Mouse (Mus musculus) liver, adult 2 months (tissue): ENCODE measurements around the gene Pdia5. TPM values are rescaled to one million over a fixed set of nuclear protein-coding genes. Genes with fewer than 3 reads are reported as not detected.

Experiments used
- DNase-seq: peaks from one replicate; pipeline ENCODE4 v3.0.0-alpha.2; 2011; ENCODE audit warnings: low read depth, low spot score; ENCODE audit errors: extremely low read depth
- H3K27ac ChIP-seq: fragments of 200-500 bp; replicated peaks from 2 replicates; pipeline ENCODE4 v1.5.1; 2012; ENCODE audit warnings: low read depth, mild to moderate bottlenecking, control low read depth, inconsistent platforms, low read length; ENCODE audit not compliant: insufficient read depth
- H3K27me3 ChIP-seq: fragments of 200-500 bp; 2 replicates; pipeline ENCODE4 v1.6.1; 2012; ENCODE audit warnings: mild to moderate bottlenecking, moderate library complexity, low read length, inconsistent platforms; ENCODE audit not compliant: control insufficient read depth, insufficient read depth
- H3K36me3 ChIP-seq: fragments of 200-500 bp; 2 replicates; pipeline ENCODE4 v1.6.1; 2012; ENCODE audit warnings: low read length, inconsistent platforms; ENCODE audit not compliant: control insufficient read depth, insufficient read depth
- H3K4me1 ChIP-seq: fragments of 200-500 bp; 2 replicates; pipeline ENCODE4 v1.6.1; 2011; ENCODE audit warnings: low read length; ENCODE audit not compliant: control insufficient read depth, insufficient read depth
- H3K4me3 ChIP-seq: fragments of 200-500 bp; 2 replicates; pipeline ENCODE4 v1.5.1; 2011; ENCODE audit warnings: low read depth, mild to moderate bottlenecking, control low read depth, low read length, moderate library complexity; ENCODE audit not compliant: insufficient read depth
- H3K79me2 ChIP-seq: fragments of 200-500 bp; 2 replicates; pipeline ENCODE4 v1.6.1; 2012; ENCODE audit warnings: inconsistent platforms, mild to moderate bottlenecking, low read length, moderate library complexity; ENCODE audit not compliant: control insufficient read depth, insufficient read depth
- H3K9ac ChIP-seq: fragments of 200-500 bp; 2 replicates; pipeline ENCODE4 v1.6.1; 2012; ENCODE audit warnings: low read depth, mild to moderate bottlenecking, control low read depth, inconsistent platforms, low read length
- CTCF ChIP-seq: fragments of 200-500 bp; IDR thresholded peaks from 2 replicates; pipeline ENCODE4 v1.5.1; 2011; ENCODE audit warnings: low read depth, low read length, control low read depth
- POLR2A ChIP-seq: fragments of 200-500 bp; IDR thresholded peaks from 2 replicates; pipeline ENCODE4 v1.6.1; 2011; ENCODE audit warnings: low read length, control low read depth; ENCODE audit not compliant: insufficient read depth; ENCODE audit errors: extremely low read depth
- WGBS: fragments of 180-500 bp; shearing (Covaris S2); methylation state at CpG from one replicate; pipeline ENCODE4 v1.1.7; 2018; 5-methylcytosine and 5-hydroxymethylcytosine counted together
- polyA plus RNA-seq: library from polyadenylated mRNA; depleted of rRNA; stranded (reverse); fragments of >200 nt; gene quantifications from 2 replicates; pipeline ENCODE4 v1.2.3, GENCODE M21; 2012
- total RNA-seq: library from RNA; depleted of rRNA; stranded (reverse); fragments of >200 nt; gene quantifications from 2 replicates; pipeline ENCODE4 v1.2.3, GENCODE M21; 2014

Pdia5 gene
- total and polyA plus RNA-seq, 2 experiments: 32.2 to 38.1 TPM

DNA sequence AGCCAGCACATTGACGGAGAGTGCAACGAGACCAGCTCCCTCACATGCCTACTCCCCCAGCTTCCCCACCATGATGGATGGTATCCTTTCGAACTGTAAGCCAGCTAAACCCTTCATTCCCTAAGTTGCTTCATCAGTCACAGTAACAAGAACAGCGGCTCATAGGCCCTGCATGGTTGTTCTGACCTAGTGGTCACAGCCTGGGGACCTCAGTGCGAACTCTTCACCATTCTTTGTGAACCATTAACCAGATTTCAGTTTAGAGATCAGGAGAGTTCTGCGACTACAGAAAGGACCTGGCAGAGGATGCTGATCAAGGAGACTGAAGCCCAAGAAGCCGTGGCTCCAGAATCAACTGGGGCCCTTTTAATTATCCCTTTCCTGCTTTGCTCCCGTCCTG is 13.6 kb upstream of the Pdia5 start:
- 70% methylated on average over 8 of the region's 8 CpGs for WGBS
- Histone ChIP-seq H3K4me3 (no peak overlapping the region), H3K79me2 (no peaks in the 10 kb centered on the region), H3K27me3 (no peaks in the 10 kb centered on the region), H3K27ac (no peak overlapping the region), H3K36me3 (no peaks in the 10 kb centered on the region), H3K4me1 (peaks cover 4% of the 10 kb centered on the region), H3K9ac (no peak overlapping the region)
- TF ChIP-seq CTCF (no peak), POLR2A (no peak)
- DNase-seq: peak; percentile 85

DNA sequence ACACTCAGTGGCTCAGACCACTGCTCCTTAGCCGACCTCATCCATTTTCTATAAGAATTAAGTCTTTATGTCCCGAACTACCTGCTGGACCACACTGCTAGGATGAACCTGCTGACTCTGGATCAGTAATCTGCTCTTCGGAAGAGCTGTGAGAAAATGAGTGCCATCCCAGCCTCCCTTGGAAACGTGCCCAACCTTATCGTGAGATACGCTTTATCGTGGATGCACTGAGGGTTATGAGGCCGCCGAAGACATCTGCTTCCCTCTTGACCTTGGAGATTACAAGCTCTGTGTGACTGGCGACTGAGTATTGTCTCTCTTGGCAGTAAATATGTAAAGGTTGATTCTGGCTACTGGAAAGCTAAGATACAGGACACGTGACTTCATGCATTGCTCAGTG is 11.8 kb upstream of the Pdia5 start:
- H3K4me1 ChIP-seq: peaks cover 4% of the 10 kb centered on the region
- H3K27ac ChIP-seq: no peak overlapping the region
- no peak overlapping the region for H3K4me3 ChIP-seq
- TF ChIP-seq POLR2A (no peak), CTCF (no peak)
- H3K27me3 ChIP-seq: no peaks in the 10 kb centered on the region
- no peak overlapping the region for H3K9ac ChIP-seq
- DNase-seq: no peak
- 77% methylated on average over 11 of the region's 11 CpGs for WGBS
- no peaks in the 10 kb centered on the region for H3K79me2 ChIP-seq
- H3K36me3 ChIP-seq: no peaks in the 10 kb centered on the region

DNA sequence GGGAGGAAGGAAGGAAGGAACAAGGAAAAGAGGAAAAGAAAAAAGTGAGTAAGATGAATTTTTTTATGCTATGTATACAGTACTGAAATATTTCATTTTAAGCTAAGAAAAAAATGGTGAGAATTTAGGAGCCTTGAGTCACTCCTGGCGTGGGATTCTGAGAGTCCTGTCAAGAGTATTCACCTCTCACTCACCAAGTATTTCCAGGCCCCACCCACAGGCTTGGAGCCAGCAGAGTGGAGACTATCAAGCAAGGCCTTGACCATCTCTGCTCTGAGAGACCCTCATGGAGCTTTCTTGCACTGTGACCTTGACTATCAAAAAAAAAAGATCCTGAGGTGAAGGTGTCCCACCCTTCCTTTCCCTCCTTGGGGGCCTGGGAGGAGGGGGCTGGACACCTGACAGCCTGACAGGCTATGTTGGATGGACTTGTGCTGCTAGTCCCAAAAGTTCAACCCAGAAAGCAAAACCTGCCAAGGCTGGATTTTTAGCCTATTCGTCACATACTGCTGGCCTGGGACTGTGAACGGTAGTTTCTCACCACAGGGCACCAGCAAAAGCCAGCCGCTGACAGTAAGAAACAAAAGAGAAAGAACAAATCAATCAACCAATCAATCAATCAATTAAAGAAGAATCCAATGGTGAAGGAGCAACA is 10.6 kb upstream of the Pdia5 start:
- H3K27ac ChIP-seq: no peak overlapping the region
- no peak overlapping the region for H3K4me3 ChIP-seq
- WGBS: 52% methylated on average over 4 of the region's 4 CpGs
- H3K27me3 ChIP-seq: no peaks in the 10 kb centered on the region
- peak; percentile 50 for DNase-seq
- peaks cover 4% of the 10 kb centered on the region for H3K4me1 ChIP-seq
- H3K79me2 ChIP-seq: no peaks in the 10 kb centered on the region
- TF ChIP-seq POLR2A (no peak), CTCF (no peak)
- no peaks in the 10 kb centered on the region for H3K36me3 ChIP-seq
- H3K9ac ChIP-seq: no peak overlapping the region

DNA sequence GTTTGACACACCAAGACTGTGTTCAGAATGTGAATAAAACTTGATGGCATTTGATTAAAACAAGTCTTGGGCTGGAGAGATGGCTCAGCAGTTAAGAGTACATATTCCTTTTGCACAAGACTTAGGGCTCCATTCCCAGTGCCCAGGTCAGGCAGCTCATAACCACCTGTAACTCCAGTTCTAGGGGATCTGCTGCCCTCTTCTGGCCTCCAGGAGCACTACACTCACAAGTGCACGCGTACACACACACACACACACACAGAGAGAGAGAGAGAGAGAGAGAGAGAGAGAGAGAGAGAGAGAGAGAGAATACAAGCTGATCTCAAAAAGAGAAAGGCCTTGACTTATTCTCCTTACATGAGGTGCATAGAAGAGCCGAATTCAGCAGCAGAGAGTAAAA is 9.7 kb upstream of the Pdia5 start:
- WGBS: 96% methylated on average over 3 of the region's 3 CpGs
- Histone ChIP-seq H3K4me3 (no peak overlapping the region), H3K4me1 (no peaks in the 10 kb centered on the region), H3K36me3 (no peaks in the 10 kb centered on the region), H3K27me3 (no peaks in the 10 kb centered on the region), H3K79me2 (no peaks in the 10 kb centered on the region), H3K9ac (no peak overlapping the region), H3K27ac (no peak overlapping the region)
- DNase-seq: no peak
- TF ChIP-seq CTCF (0 out of 2 replicates have a peak, but pooled peaks have one; percentile 23), POLR2A (no peak)

DNA sequence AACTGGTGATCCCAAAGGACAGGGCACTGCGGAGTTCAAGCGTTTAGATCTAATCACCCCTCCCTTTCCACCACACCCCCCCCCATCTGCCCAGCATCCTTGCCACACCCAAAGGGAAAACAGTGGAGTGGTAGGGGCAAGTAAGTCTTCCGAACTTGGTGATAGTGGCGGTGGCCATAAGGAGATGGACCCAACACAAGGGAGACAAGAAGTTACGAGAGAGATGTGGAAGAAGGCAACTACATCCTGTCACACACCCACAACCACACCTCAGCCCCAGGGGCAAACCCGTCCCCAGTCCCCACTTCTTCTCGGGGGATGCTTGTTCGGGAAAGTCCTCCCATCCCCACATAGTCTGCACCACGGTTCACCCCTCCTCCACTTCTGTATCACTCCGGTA is 880 bp downstream of the Pdia5 start:
- peak overlapping the region; percentile 91 for H3K4me3 ChIP-seq
- 3% methylated on average over 10 of the region's 10 CpGs for WGBS
- no peaks in the 10 kb centered on the region for H3K27me3 ChIP-seq
- H3K27ac ChIP-seq: peak overlapping the region; percentile 92
- H3K9ac ChIP-seq: peak overlapping the region; percentile 97
- peaks cover 25% of the 10 kb centered on the region for H3K4me1 ChIP-seq
- no peak for TF ChIP-seq POLR2A
- TF ChIP-seq CTCF: no peak
- no peaks in the 10 kb centered on the region for H3K36me3 ChIP-seq
- peaks cover 25% of the 10 kb centered on the region; the same call in 1 of the 2 replicates for H3K79me2 ChIP-seq
- no peak for DNase-seq

DNA sequence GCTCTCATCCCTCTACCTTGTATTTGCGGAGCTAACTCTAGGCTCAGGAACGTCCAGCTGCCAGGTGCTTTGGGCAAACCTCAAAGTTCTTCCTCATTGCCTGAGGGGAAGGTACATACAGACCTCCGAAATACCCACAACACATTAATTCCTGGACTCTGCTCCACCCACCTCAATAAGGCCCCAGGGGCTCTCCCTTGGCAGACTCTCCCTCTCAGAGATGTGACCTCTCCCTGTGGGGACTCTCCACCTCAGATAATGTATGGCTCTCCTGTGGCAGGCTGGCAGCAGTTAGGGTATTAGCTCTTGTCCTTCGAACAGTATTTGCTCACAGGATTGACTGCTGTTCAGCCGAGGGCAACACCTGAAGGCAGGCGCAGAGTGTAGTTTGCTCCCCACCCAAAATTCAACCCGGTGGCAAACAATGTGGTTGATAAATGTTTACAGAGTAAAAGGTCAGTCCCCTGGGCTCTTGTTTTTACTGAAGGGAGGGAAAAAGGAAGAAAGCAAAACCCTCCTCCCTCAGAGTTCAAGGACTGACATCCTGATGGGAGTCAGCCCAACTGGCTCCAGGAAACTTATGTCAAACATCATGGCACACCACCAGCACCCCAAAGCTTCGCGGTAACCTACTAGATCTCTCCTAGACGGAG is 1.5 kb downstream of the Pdia5 start:
- peak overlapping the region; percentile 91 for H3K4me3 ChIP-seq
- H3K27ac ChIP-seq: peak overlapping the region; percentile 95
- no peaks in the 10 kb centered on the region for H3K36me3 ChIP-seq
- H3K27me3 ChIP-seq: no peaks in the 10 kb centered on the region
- 16% methylated on average over 10 of the region's 10 CpGs for WGBS
- peaks cover 31% of the 10 kb centered on the region; the same call in 1 of the 2 replicates for H3K79me2 ChIP-seq
- peak overlapping the region; percentile 97 for H3K9ac ChIP-seq
- TF ChIP-seq POLR2A (no peak), CTCF (no peak)
- H3K4me1 ChIP-seq: peaks cover 31% of the 10 kb centered on the region
- DNase-seq: peak; percentile 93
